Mouse (Mus musculus): ENCODE measurements at regions not wholly inside any gene's neighbourhood (a gene's known extent, or its start where the extent isn't known, plus 50 kb on each side); places are given as distances from the start of the nearest gene placed in this dataset.

- Histone ChIP-seq H3K27ac (ENCODE audit: control insufficient read depth, insufficient read depth, low read depth, low read length, poor library complexity) (peak overlapping the region; percentile 40), H3K4me1 (ENCODE audit: control insufficient read depth, insufficient read depth, low read length) (peaks cover 1% of the 10 kb centered on the region; the same call in 1 of the 2 replicates), H3K4me3 (replicated peaks; ENCODE audit: control insufficient read depth, low read depth, low read length) (peak overlapping the region; percentile 10)
- TF ChIP-seq CTCF (IDR thresholded peaks at IDR 0.05; ENCODE audit: control insufficient read depth, insufficient read depth, low read length): peak; percentile 63
- TF ChIP-seq POLR2A (IDR thresholded peaks at IDR 0.05; ENCODE audit: borderline replicate concordance, control insufficient read depth, low read depth, low read length): no peak
- WGBS: 5% methylated on average over 14 of the region's 14 CpGs
Observed at GRCm38 (mm10) chr10:66864161-66864862, 231.6 kb upstream of the Jmjd1c start.

DNA sequence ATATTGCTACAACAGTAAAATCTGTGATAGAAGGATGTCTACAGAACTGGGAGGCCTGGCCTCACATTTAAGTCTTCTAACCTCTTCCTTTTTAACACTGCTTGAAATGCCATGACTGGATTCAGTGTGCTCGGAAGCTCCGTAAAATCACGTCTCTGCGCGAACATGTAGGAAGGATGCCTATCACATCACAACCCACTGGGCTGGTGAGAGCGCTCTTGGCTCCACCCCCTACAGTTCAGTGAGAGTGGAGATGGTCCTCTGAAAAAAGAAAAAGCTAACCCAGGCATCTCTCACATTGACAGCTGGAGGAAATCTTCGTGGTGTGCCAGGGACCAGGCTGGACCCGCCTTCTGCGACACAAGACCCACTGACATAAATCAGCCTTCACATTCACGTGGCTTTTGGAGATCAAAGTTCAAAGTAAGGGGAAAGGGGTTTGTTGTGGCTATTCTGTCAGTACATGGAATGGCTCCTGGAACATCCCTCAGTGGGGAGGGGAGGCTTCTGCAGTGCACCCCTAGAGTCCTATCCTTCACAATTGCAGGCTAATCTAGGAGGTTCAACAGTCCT is 230.8 kb upstream of the Jmjd1c start:
- H3K27ac ChIP-seq (ENCODE audit: control insufficient read depth, insufficient read depth, low read depth, low read length, poor library complexity): no peak overlapping the region
- no peak overlapping the region for H3K4me3 ChIP-seq (replicated peaks; ENCODE audit: control insufficient read depth, low read depth, low read length)
- WGBS: 15% methylated on average over 10 of the region's 10 CpGs
- H3K4me1 ChIP-seq (ENCODE audit: control insufficient read depth, insufficient read depth, low read length): peaks cover 1% of the 10 kb centered on the region; the same call in 1 of the 2 replicates
- no peak for TF ChIP-seq CTCF (IDR thresholded peaks at IDR 0.05; ENCODE audit: control insufficient read depth, insufficient read depth, low read length)
- no peak for TF ChIP-seq POLR2A (IDR thresholded peaks at IDR 0.05; ENCODE audit: borderline replicate concordance, control insufficient read depth, low read depth, low read length)

DNA sequence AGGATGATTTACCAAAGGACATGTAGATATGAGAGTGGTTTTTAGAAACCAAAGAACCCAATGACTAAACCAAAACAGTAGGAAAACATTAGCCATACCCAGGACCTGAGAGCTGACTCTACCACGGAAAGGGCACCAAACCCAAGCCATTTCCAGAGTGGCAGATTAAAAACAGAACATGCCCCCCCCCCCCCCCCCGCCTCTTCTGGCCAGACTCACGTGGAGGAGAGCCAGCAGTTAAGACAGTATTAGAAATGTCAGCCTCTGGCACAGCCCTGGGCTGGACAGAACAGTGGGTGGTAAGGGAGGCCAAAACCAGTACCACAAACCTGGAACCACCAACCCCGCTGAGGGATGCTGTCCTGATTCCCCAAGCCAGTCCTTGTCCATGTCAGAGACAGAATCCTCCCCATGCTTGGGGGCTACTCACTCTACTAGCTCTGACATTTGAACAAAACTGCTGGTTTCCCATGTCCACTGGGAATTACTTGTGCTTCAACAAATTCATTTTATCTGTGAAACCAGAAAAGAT is 224.7 kb upstream of the Jmjd1c start:
- Histone ChIP-seq H3K4me3 (replicated peaks; ENCODE audit: control insufficient read depth, low read depth, low read length) (no peak overlapping the region), H3K4me1 (ENCODE audit: control insufficient read depth, insufficient read depth, low read length) (no peaks in the 10 kb centered on the region), H3K27ac (ENCODE audit: control insufficient read depth, insufficient read depth, low read depth, low read length, poor library complexity) (no peak overlapping the region)
- WGBS: 36% methylated on average over 4 of the region's 4 CpGs
- no peak for TF ChIP-seq CTCF (IDR thresholded peaks at IDR 0.05; ENCODE audit: control insufficient read depth, insufficient read depth, low read length)
- TF ChIP-seq POLR2A (IDR thresholded peaks at IDR 0.05; ENCODE audit: borderline replicate concordance, control insufficient read depth, low read depth, low read length): no peak

DNA sequence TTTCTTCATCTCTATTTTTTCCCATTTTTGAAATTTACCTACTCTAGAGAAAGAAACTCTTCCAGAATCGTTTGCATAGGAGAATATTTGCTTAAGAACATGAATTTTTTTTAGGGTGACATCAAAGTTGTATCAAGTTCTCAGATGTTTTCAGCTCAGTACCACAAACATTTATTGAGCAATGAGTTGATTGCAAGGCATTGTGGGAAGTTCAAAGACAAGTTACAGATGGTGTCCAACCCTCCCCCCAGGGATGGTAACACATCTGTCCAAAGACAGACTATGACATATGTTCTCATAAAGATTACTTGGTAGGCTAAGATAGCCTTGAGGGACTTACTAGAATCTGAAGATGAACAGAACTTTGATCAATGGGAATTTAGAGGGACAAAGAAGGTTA is 224.3 kb upstream of the Jmjd1c start:
- Histone ChIP-seq H3K27ac (ENCODE audit: control insufficient read depth, insufficient read depth, low read depth, low read length, poor library complexity) (no peak overlapping the region), H3K4me3 (replicated peaks; ENCODE audit: control insufficient read depth, low read depth, low read length) (no peak overlapping the region), H3K4me1 (ENCODE audit: control insufficient read depth, insufficient read depth, low read length) (no peaks in the 10 kb centered on the region)
- TF ChIP-seq CTCF (IDR thresholded peaks at IDR 0.05; ENCODE audit: control insufficient read depth, insufficient read depth, low read length) (no peak), POLR2A (IDR thresholded peaks at IDR 0.05; ENCODE audit: borderline replicate concordance, control insufficient read depth, low read depth, low read length) (no peak)
- 60% methylated on average over 1 of the region's 1 CpGs for WGBS

GRCm38 (mm10) chr10:66873468-66873867 is 222.5 kb upstream of the Jmjd1c start:
- TF ChIP-seq CTCF (IDR thresholded peaks at IDR 0.05; ENCODE audit: control insufficient read depth, insufficient read depth, low read length) (no peak), POLR2A (IDR thresholded peaks at IDR 0.05; ENCODE audit: borderline replicate concordance, control insufficient read depth, low read depth, low read length) (no peak)
- Histone ChIP-seq H3K27ac (ENCODE audit: control insufficient read depth, insufficient read depth, low read depth, low read length, poor library complexity) (no peak overlapping the region), H3K4me1 (ENCODE audit: control insufficient read depth, insufficient read depth, low read length) (no peaks in the 10 kb centered on the region), H3K4me3 (replicated peaks; ENCODE audit: control insufficient read depth, low read depth, low read length) (no peak overlapping the region)
- WGBS: 73% methylated on average over 4 of the region's 4 CpGs

GRCm38 (mm10) chr10:66879071-66879470 is 216.9 kb upstream of the Jmjd1c start:
- WGBS: 79% methylated on average over 8 of the region's 8 CpGs
- H3K4me3 ChIP-seq (replicated peaks; ENCODE audit: control insufficient read depth, low read depth, low read length): no peak overlapping the region
- TF ChIP-seq POLR2A (IDR thresholded peaks at IDR 0.05; ENCODE audit: borderline replicate concordance, control insufficient read depth, low read depth, low read length) (no peak), CTCF (IDR thresholded peaks at IDR 0.05; ENCODE audit: control insufficient read depth, insufficient read depth, low read length) (no peak)
- no peak overlapping the region for H3K27ac ChIP-seq (ENCODE audit: control insufficient read depth, insufficient read depth, low read depth, low read length, poor library complexity)
- H3K4me1 ChIP-seq (ENCODE audit: control insufficient read depth, insufficient read depth, low read length): no peaks in the 10 kb centered on the region

DNA sequence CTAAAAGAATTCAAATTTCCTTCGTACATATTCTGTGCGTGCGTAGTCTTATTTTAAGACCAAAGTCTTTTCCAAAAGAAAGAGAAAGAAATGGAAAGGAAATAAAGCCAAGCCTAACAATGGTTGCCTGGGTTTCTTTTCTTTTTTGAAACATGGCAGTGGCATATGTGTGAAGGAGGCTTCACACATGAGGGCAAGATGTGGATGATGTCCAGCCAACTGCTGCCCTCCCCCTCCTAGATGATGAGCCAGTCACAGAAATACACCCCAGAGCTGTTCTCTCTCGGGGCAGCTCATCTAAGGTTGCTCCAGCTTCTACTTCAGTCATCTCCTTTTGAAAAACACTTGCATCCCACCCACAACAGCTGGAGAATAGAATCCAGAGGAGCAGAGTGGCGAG is 213.1 kb upstream of the Jmjd1c start:
- no peak overlapping the region for H3K27ac ChIP-seq (ENCODE audit: control insufficient read depth, insufficient read depth, low read depth, low read length, poor library complexity)
- H3K4me1 ChIP-seq (ENCODE audit: control insufficient read depth, insufficient read depth, low read length): no peaks in the 10 kb centered on the region
- no peak overlapping the region for H3K4me3 ChIP-seq (replicated peaks; ENCODE audit: control insufficient read depth, low read depth, low read length)
- no peak for TF ChIP-seq POLR2A (IDR thresholded peaks at IDR 0.05; ENCODE audit: borderline replicate concordance, control insufficient read depth, low read depth, low read length)
- no peak for TF ChIP-seq CTCF (IDR thresholded peaks at IDR 0.05; ENCODE audit: control insufficient read depth, insufficient read depth, low read length)
- WGBS: 86% methylated on average over 5 of the region's 5 CpGs

DNA sequence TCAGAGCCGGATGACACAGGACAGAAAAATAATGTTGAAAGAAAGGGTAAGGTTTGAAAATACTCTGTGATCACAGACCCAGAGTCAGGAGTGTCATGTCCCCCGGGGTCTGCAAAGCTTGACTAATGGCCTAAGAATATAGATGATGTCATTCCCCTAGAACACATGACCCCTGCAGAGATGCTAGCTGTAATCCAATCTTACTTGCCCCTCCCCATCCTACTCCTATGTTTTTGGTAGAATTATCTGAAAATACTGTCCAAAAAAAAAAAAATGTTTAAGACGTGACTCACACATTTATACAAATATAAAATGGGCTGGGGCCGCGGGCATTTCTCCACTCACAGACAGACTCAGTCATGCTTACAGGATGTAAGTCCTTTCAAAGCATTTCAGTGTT is 210.3 kb upstream of the Jmjd1c start:
- no peak for TF ChIP-seq POLR2A (IDR thresholded peaks at IDR 0.05; ENCODE audit: borderline replicate concordance, control insufficient read depth, low read depth, low read length)
- no peak for TF ChIP-seq CTCF (IDR thresholded peaks at IDR 0.05; ENCODE audit: control insufficient read depth, insufficient read depth, low read length)
- Histone ChIP-seq H3K27ac (ENCODE audit: control insufficient read depth, insufficient read depth, low read depth, low read length, poor library complexity) (no peak overlapping the region), H3K4me1 (ENCODE audit: control insufficient read depth, insufficient read depth, low read length) (no peaks in the 10 kb centered on the region), H3K4me3 (replicated peaks; ENCODE audit: control insufficient read depth, low read depth, low read length) (no peak overlapping the region)
- WGBS: 81% methylated on average over 5 of the region's 5 CpGs

All from bone marrow, adult 2 months (tissue).